Mouse (Mus musculus) neural tube, embryonic 14.5 days (tissue): ENCODE measurements around the gene Rbms2. TPM values are rescaled to one million over a fixed set of nuclear protein-coding genes. Genes with fewer than 3 reads are reported as not detected.
A peak's percentile ranks its signal among the peaks of the same experiment; 100 is the strongest.

Experiments
- ATAC-seq: fragments of 200-750 bp; cut with Nextera tagmentation; 2 replicates; pipeline ENCODE4 v1.8.0; 2017; ENCODE audit warnings: low read depth, mild to moderate bottlenecking, moderate TSS enrichment, moderate library complexity
- H3K27ac ChIP-seq: fragments of 300-500 bp; sonication (generic); 2 replicates; pipeline ENCODE4 v1.5.1; 2014; ENCODE audit warnings: low read depth, mild to moderate bottlenecking, control low read depth, low read length, moderate library complexity, mixed read lengths
- H3K27me3 ChIP-seq: fragments of 300-500 bp; sonication (generic); 2 replicates; pipeline ENCODE4 v1.6.1; 2014; ENCODE audit warnings: low read length; ENCODE audit not compliant: control insufficient read depth, insufficient read depth
- H3K36me3 ChIP-seq: fragments of 300-500 bp; sonication (generic); 2 replicates; pipeline ENCODE4 v1.6.1; 2014; ENCODE audit warnings: low read length, mixed read lengths; ENCODE audit not compliant: control insufficient read depth, insufficient read depth
- H3K4me1 ChIP-seq: fragments of 300-500 bp; sonication (generic); 2 replicates; pipeline ENCODE4 v1.6.1; 2014; ENCODE audit warnings: low read length; ENCODE audit not compliant: control insufficient read depth, insufficient read depth
- H3K4me2 ChIP-seq: fragments of 300-500 bp; sonication (generic); 2 replicates; pipeline ENCODE4 v1.6.1; 2014; ENCODE audit warnings: mild to moderate bottlenecking, low read depth, low read length, control low read depth
- H3K4me3 ChIP-seq: fragments of 300-500 bp; sonication (generic); 2 replicates; pipeline ENCODE4 v1.5.1; 2014; ENCODE audit warnings: low read depth, low read length, control low read depth, mixed read lengths
- H3K9ac ChIP-seq: fragments of 300-500 bp; sonication (generic); replicated peaks from 2 replicates; pipeline ENCODE4 v1.6.1; 2014; ENCODE audit warnings: low read depth, mild to moderate bottlenecking, control low read depth, low read length, mixed read lengths
- H3K9me3 ChIP-seq: fragments of 300-500 bp; sonication (generic); 2 replicates; pipeline ENCODE4 v1.6.1; 2016; ENCODE audit warnings: low read length; ENCODE audit not compliant: control insufficient read depth
- WGBS: fragments of 180-500 bp; shearing (Covaris S2); extraction: QIAGEN DNeasy Blood & Tissue Kit; methylation state at CpG from one replicate; pipeline ENCODE4 v1.1.7; 2014; 5-methylcytosine and 5-hydroxymethylcytosine counted together
- polyA plus RNA-seq: library from polyadenylated mRNA; unstranded; fragments of >200 nt; fragmentation: Nextera tagmentation; extraction: Ambion mirVana; gene quantifications from 2 replicates; pipeline ENCODE4 v1.2.1, GENCODE M21; 2014

The Rbms2 gene
- polyA plus RNA-seq, 1 experiment from 2014 or later = 4.7 TPM

DNA sequence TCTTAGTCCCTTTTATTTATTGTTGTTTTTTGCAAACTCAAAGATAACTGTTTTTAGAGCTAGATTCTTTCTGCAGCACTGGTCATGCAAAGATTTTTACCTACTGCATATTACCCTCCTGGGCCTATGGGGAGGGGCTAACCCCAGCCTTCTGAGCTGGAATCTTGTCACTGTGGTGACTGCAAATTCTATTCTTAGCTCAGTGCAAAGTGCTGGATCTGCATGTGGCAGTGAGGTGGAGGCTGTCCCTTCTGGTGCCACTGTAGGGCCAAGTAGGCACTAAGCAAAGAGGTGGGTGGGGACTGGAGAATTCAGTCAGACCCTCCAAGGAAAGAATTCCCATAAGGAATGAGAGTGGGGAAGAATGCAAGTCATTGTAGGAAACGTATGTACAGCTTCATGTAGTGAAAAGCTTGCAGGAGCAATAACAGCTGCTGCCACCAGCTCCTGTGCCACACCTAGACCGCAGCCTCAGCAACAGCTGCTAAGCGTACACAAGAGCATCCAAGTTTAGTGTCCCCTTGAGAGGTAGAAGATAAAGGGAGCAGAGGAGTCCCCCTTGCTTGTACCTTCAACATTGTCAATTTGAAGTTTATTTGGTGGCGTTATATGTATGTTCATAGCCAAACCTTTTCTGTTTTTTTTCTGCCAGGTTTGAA lies 69.9 kb downstream of the Rbms2 start:
- H3K9me3 ChIP-seq = no peaks in the 10 kb centered on the region
- no peak overlapping the region for H3K27ac ChIP-seq
- no peak for ATAC-seq
- no peak overlapping the region for H3K4me3 ChIP-seq
- no peaks in the 10 kb centered on the region for H3K4me1 ChIP-seq
- peaks cover 58% of the 10 kb centered on the region for H3K36me3 ChIP-seq
- H3K27me3 ChIP-seq = no peaks in the 10 kb centered on the region
- 86% methylated on average over 4 of the region's 4 CpGs for WGBS
- no peak overlapping the region for H3K9ac ChIP-seq
- H3K4me2 ChIP-seq = no peak overlapping the region

DNA sequence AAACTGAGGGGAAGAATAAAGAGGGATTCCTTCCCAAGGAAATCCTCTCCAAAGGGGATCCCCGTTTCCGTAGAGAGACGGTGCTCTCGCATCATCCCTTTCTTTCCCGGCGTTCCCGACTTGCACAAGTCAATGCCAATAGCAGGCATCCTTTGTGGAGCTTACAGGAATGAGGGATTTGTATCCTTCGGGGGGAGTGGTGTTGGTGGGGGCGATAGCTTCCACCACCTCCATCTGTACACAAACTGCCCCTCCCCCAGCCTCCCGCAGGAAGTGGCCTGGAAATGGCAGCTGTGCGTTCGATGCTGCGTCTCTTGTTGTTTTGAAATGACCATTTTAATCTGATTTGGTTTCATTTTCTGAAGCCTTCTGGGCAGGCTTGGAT lies 82.5 kb downstream of the Rbms2 start:
- WGBS = 0% methylated on average over 13 of the region's 13 CpGs
- peak overlapping the region; percentile 69 for H3K27ac ChIP-seq
- H3K9me3 ChIP-seq = no peaks in the 10 kb centered on the region
- no peak for ATAC-seq
- H3K4me1 ChIP-seq = peaks cover 16% of the 10 kb centered on the region
- peak overlapping the region; percentile 72 for H3K9ac ChIP-seq
- H3K4me2 ChIP-seq = peak overlapping the region; percentile 64
- H3K4me3 ChIP-seq = peak overlapping the region; percentile 99
- no peaks in the 10 kb centered on the region for H3K27me3 ChIP-seq
- H3K36me3 ChIP-seq = no peaks in the 10 kb centered on the region

- Histone ChIP-seq H3K9me3 (no peaks in the 10 kb centered on the region), H3K4me2 (peak overlapping the region; percentile 64), H3K27me3 (no peaks in the 10 kb centered on the region), H3K36me3 (no peaks in the 10 kb centered on the region), H3K4me3 (peak overlapping the region; percentile 99), H3K27ac (peak overlapping the region; percentile 69), H3K9ac (peak overlapping the region; percentile 72), H3K4me1 (peaks cover 19% of the 10 kb centered on the region)
- WGBS = under 1% methylated on average over 82 of the region's 86 CpGs
- ATAC-seq = peak; percentile 83
These were observed 83.2 kb downstream of the Rbms2 start for GRCm38 (mm10) chr10:128096693-128097586.

- H3K4me2 ChIP-seq = 0 out of 2 replicates have a peak overlapping the region, but pooled peaks have one; percentile 64
- no peaks in the 10 kb centered on the region for H3K27me3 ChIP-seq
- 0 out of 2 replicates have a peak overlapping the region, but pooled peaks have one; percentile 69 for H3K27ac ChIP-seq
- H3K36me3 ChIP-seq = no peaks in the 10 kb centered on the region
- H3K4me1 ChIP-seq = peaks cover 25% of the 10 kb centered on the region
- no peaks in the 10 kb centered on the region for H3K9me3 ChIP-seq
- WGBS = 20% methylated on average over 4 of the region's 4 CpGs
- peak overlapping the region; percentile 99 for H3K4me3 ChIP-seq
- no peak for ATAC-seq
- H3K9ac ChIP-seq = no peak overlapping the region
These were observed 83.8 kb downstream of the Rbms2 start for GRCm38 (mm10) chr10:128096313-128096692.

DNA sequence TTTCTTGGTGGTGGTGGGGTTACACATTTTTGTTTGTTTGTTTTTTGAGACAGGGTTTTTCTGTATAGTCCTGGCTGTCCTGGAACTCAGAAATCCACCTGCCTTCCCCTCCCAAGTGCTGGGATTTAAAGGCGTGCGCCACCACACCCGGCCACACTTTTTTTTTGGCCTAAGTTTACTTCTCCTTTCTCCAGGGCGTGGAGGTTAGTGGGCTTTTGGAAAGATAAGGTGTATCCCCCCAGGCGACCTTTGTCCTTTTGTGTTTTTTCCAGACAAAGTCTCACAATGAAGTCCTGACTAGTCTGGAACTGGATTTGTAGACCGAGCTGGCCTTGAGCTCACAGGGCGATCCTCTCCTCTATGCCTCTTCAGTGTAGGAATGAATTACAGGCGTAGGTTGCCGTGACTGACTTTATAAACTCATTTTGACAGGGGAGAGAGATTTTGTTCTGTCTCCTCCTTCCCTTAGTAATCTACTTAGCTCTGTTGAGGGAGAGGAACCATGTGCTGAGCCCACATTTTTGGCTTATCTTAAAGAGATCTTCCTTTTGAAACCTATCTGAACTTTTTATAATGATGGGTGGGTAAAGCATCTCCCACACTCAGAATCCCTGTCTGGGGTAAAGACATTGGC lies 85.0 kb downstream of the Rbms2 start:
- Histone ChIP-seq H3K36me3 (peaks cover 3% of the 10 kb centered on the region), H3K4me3 (no peak overlapping the region), H3K9ac (no peak overlapping the region), H3K4me1 (peaks cover 29% of the 10 kb centered on the region), H3K4me2 (peak overlapping the region; percentile 41), H3K27ac (no peak overlapping the region), H3K9me3 (no peaks in the 10 kb centered on the region), H3K27me3 (no peaks in the 10 kb centered on the region)
- no peak for ATAC-seq
- WGBS = 34% methylated on average over 9 of the region's 9 CpGs

- no peaks in the 10 kb centered on the region for H3K27me3 ChIP-seq
- peak overlapping the region; percentile 41 for H3K4me2 ChIP-seq
- peaks cover 10% of the 10 kb centered on the region for H3K36me3 ChIP-seq
- no peaks in the 10 kb centered on the region for H3K9me3 ChIP-seq
- H3K9ac ChIP-seq = no peak overlapping the region
- WGBS = 12% methylated on average over 19 of the region's 19 CpGs
- peak; percentile 29; the same call in 1 of the 2 replicates for ATAC-seq
- H3K4me1 ChIP-seq = peaks cover 29% of the 10 kb centered on the region
- H3K4me3 ChIP-seq = peak overlapping the region; percentile 15; the same call in 1 of the 2 replicates
- H3K27ac ChIP-seq = no peak overlapping the region
These were observed 85.6 kb downstream of the Rbms2 start for GRCm38 (mm10) chr10:128094340-128094968.

DNA sequence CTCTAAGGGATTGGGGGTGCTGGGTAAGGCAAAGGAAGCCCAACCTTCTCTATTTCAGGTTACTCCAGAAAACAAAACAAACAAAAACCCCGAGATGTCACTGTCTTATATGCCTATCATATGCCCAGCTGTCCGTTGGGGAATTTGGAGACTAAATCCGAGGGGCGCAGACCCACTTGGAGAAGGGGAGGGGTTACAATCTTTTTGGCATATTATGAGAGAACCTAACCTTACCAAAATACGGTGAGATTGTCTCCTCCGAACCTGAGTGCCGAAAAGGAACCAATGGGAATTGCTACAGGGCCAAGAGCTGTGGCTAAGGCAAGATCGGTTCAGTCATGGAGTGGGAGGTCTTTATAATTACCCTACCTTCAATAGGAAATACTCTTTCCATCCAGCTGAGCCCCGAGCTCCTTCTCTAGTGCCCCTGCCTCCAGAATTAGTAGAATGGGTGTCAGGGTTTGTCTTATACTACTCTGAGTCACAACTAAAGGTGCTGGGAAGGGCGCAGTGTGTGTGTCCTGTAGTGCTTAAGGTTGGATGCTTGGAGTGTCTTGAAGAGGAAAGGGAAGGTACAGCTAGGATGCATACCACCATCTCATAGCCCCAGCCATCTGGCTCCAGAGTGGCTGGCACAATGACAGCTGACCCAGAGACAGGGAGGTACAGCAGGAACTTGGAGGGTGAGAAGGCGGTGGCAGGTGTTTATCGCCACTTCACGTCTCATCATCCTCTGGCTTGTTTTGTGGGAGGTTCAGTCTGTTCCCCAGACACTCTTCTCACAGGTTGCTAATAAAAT lies 86.4 kb downstream of the Rbms2 start:
- Histone ChIP-seq H3K27ac (peak overlapping the region; percentile 85), H3K36me3 (peaks cover 17% of the 10 kb centered on the region), H3K4me1 (peaks cover 29% of the 10 kb centered on the region), H3K4me3 (peak overlapping the region; percentile 77), H3K4me2 (peak overlapping the region; percentile 89), H3K9me3 (no peaks in the 10 kb centered on the region), H3K27me3 (no peaks in the 10 kb centered on the region), H3K9ac (peak overlapping the region; percentile 74)
- no peak for ATAC-seq
- WGBS = 24% methylated on average over 13 of the region's 13 CpGs
